Mouse (Mus musculus): Measurements from ENCODE around the gene Sobp. TPM values are rescaled to one million over a fixed set of nuclear protein-coding genes. Genes with fewer than 3 reads are reported as not detected.

Gene Sobp
- polyA plus RNA-seq, 1 experiment, result 0.36 TPM

- Histone ChIP-seq H3K27ac (ENCODE audit: insufficient read depth, low read length) (no peak overlapping the region), H3K9me3 (replicated peaks; ENCODE audit: control insufficient read depth, insufficient read depth, low read length, poor library complexity, severe bottlenecking) (no peaks in the 10 kb centered on the region), H3K9ac (ENCODE audit: low read depth, poor library complexity, severe bottlenecking) (no peak overlapping the region), H3K4me3 (ENCODE audit: low read depth, low read length) (no peak overlapping the region), H3K36me3 (ENCODE audit: control insufficient read depth, insufficient read depth, low read length, poor library complexity, severe bottlenecking) (no peaks in the 10 kb centered on the region), H3K4me1 (ENCODE audit: control insufficient read depth, insufficient read depth, low read length) (no peaks in the 10 kb centered on the region), H3K27me3 (ENCODE audit: control insufficient read depth, insufficient read depth, low read length, poor library complexity, severe bottlenecking) (no peaks in the 10 kb centered on the region)
- TF ChIP-seq EP300 (IDR thresholded peaks at IDR 0.05; ENCODE audit: insufficient read depth, low read depth, low read length) (no peak), CTCF (IDR thresholded peaks at IDR 0.05; ENCODE audit: low read depth, low read length) (no peak), POLR2A (IDR thresholded peaks at IDR 0.05; ENCODE audit: insufficient read depth, low read length) (no peak)
Measured at GRCm38 (mm10) chr10:43035579-43035978, 138.8 kb downstream of the Sobp start.

GRCm38 (mm10) chr10:43034811-43035210 lies 139.5 kb downstream of the Sobp start:
- H3K9ac ChIP-seq (ENCODE audit: low read depth, poor library complexity, severe bottlenecking), result no peak overlapping the region
- H3K27me3 ChIP-seq (ENCODE audit: control insufficient read depth, insufficient read depth, low read length, poor library complexity, severe bottlenecking), result no peaks in the 10 kb centered on the region
- no peak overlapping the region for H3K27ac ChIP-seq (ENCODE audit: insufficient read depth, low read length)
- H3K4me1 ChIP-seq (ENCODE audit: control insufficient read depth, insufficient read depth, low read length), result no peaks in the 10 kb centered on the region
- H3K4me3 ChIP-seq (ENCODE audit: low read depth, low read length), result no peak overlapping the region
- H3K9me3 ChIP-seq (replicated peaks; ENCODE audit: control insufficient read depth, insufficient read depth, low read length, poor library complexity, severe bottlenecking), result no peaks in the 10 kb centered on the region
- no peaks in the 10 kb centered on the region for H3K36me3 ChIP-seq (ENCODE audit: control insufficient read depth, insufficient read depth, low read length, poor library complexity, severe bottlenecking)
- TF ChIP-seq CTCF (IDR thresholded peaks at IDR 0.05; ENCODE audit: low read depth, low read length) (no peak), EP300 (IDR thresholded peaks at IDR 0.05; ENCODE audit: insufficient read depth, low read depth, low read length) (no peak), POLR2A (IDR thresholded peaks at IDR 0.05; ENCODE audit: insufficient read depth, low read length) (no peak)

- Histone ChIP-seq H3K27me3 (ENCODE audit: control insufficient read depth, insufficient read depth, low read length, poor library complexity, severe bottlenecking) (no peaks in the 10 kb centered on the region), H3K9me3 (replicated peaks; ENCODE audit: control insufficient read depth, insufficient read depth, low read length, poor library complexity, severe bottlenecking) (no peaks in the 10 kb centered on the region), H3K4me1 (ENCODE audit: control insufficient read depth, insufficient read depth, low read length) (no peaks in the 10 kb centered on the region), H3K9ac (ENCODE audit: low read depth, poor library complexity, severe bottlenecking) (no peak overlapping the region), H3K36me3 (ENCODE audit: control insufficient read depth, insufficient read depth, low read length, poor library complexity, severe bottlenecking) (no peaks in the 10 kb centered on the region), H3K27ac (ENCODE audit: insufficient read depth, low read length) (no peak overlapping the region), H3K4me3 (ENCODE audit: low read depth, low read length) (no peak overlapping the region)
- TF ChIP-seq CTCF (IDR thresholded peaks at IDR 0.05; ENCODE audit: low read depth, low read length) (no peak), POLR2A (IDR thresholded peaks at IDR 0.05; ENCODE audit: insufficient read depth, low read length) (no peak), EP300 (IDR thresholded peaks at IDR 0.05; ENCODE audit: insufficient read depth, low read depth, low read length) (no peak)
Measured at GRCm38 (mm10) chr10:43033481-43034248, 140.7 kb downstream of the Sobp start.

DNA sequence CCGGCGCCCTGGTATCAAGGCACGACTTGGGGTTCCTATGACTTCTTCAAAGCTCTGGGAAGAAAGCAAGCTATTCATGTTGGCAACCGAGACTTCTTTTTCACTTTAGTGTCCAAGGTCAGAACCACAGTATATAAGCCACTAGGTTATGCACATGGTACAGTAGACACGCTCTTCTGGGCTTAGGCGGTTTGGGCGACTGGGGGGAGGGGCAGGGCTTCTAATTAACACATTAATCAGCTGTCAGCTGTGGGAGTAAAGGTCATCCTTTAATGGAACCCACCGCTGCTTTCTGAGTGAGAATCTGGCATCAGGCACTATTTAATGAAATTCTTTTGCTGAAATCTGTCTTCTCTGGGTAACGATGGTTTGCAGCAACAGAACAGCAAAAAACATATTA lies 147.3 kb downstream of the Sobp start:
- Histone ChIP-seq H3K4me1 (ENCODE audit: control insufficient read depth, insufficient read depth, low read length) (no peaks in the 10 kb centered on the region), H3K36me3 (ENCODE audit: control insufficient read depth, insufficient read depth, low read length, poor library complexity, severe bottlenecking) (no peaks in the 10 kb centered on the region), H3K27me3 (ENCODE audit: control insufficient read depth, insufficient read depth, low read length, poor library complexity, severe bottlenecking) (peaks cover 3% of the 10 kb centered on the region), H3K27ac (ENCODE audit: insufficient read depth, low read length) (no peak overlapping the region), H3K9ac (ENCODE audit: low read depth, poor library complexity, severe bottlenecking) (no peak overlapping the region), H3K4me3 (ENCODE audit: low read depth, low read length) (no peak overlapping the region), H3K9me3 (replicated peaks; ENCODE audit: control insufficient read depth, insufficient read depth, low read length, poor library complexity, severe bottlenecking) (no peaks in the 10 kb centered on the region)
- TF ChIP-seq CTCF (IDR thresholded peaks at IDR 0.05; ENCODE audit: low read depth, low read length) (no peak), POLR2A (IDR thresholded peaks at IDR 0.05; ENCODE audit: insufficient read depth, low read length) (no peak), EP300 (IDR thresholded peaks at IDR 0.05; ENCODE audit: insufficient read depth, low read depth, low read length) (no peak)

- Histone ChIP-seq H3K4me3 (ENCODE audit: low read depth, low read length) (no peak overlapping the region), H3K36me3 (ENCODE audit: control insufficient read depth, insufficient read depth, low read length, poor library complexity, severe bottlenecking) (no peaks in the 10 kb centered on the region), H3K27me3 (ENCODE audit: control insufficient read depth, insufficient read depth, low read length, poor library complexity, severe bottlenecking) (peaks cover 17% of the 10 kb centered on the region), H3K4me1 (ENCODE audit: control insufficient read depth, insufficient read depth, low read length) (no peaks in the 10 kb centered on the region), H3K9me3 (replicated peaks; ENCODE audit: control insufficient read depth, insufficient read depth, low read length, poor library complexity, severe bottlenecking) (no peaks in the 10 kb centered on the region), H3K9ac (ENCODE audit: low read depth, poor library complexity, severe bottlenecking) (no peak overlapping the region), H3K27ac (ENCODE audit: insufficient read depth, low read length) (no peak overlapping the region)
- TF ChIP-seq CTCF (IDR thresholded peaks at IDR 0.05; ENCODE audit: low read depth, low read length) (no peak), EP300 (IDR thresholded peaks at IDR 0.05; ENCODE audit: insufficient read depth, low read depth, low read length) (no peak)
Measured at GRCm38 (mm10) chr10:43023454-43024194, 150.7 kb downstream of the Sobp start.
